9 mouse cellular contexts compared by ENCODE assay signal in the genomic region with DNA sequence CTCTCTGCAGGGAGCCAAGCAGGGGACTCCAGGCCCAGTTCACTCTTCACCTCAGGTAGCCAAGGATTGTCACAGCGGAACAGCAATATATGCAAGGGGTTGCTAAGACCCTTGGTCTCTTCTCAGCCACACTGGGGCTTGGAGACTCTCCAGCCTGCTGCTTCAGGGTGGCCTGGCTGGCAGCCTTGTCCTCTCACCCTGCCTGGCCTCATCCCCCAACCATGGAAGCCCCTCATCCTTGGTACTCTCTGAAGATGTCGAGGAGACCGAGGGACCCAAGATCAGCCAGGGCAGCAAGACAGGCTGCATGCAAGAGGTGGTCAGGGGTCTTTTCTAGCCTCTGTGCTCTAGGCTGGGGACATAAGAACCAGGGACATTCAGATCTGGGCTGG. TPM values are rescaled to one million over a fixed set of nuclear protein-coding genes. Genes with fewer than 3 reads are reported as not detected.
A peak's percentile ranks its signal among the peaks of the same experiment; 100 is the strongest.
DNase-seq lines count a peak whose midpoint lies in the region; ATAC-seq and TF ChIP-seq lines count a peak whose summit lies in the region.
"Had no signal": no experiment of that assay in that cellular context is flagged by ENCODE, and none has a peak within 500 bp of the region (broad histone marks: within the 10 kb centered on the region; RNA-seq: fewer than 3 reads in every experiment).

No protein-coding gene starts in this region.

- H3K9me3 ChIP-seq in lung, postnatal 0 days (ENCODE audit: low read length) = no peaks in the 10 kb centered on the region
- H3K9me3 ChIP-seq in intestine, postnatal 0 days (ENCODE audit: control insufficient read depth) = no peaks in the 10 kb centered on the region

- TF ChIP-seq CTCF in gastrocnemius, adult 2 months (IDR thresholded peaks at IDR 0.05) = no peak
- TF ChIP-seq CTCF in lung, postnatal 0 days (IDR thresholded peaks at IDR 0.05) = no peak
- no peak for TF ChIP-seq CTCF in lung, adult 2 months (IDR thresholded peaks at IDR 0.05; ENCODE audit: insufficient read depth, low read length)
- no peak for TF ChIP-seq CTCF in intestine, postnatal 0 days (IDR thresholded peaks at IDR 0.05; ENCODE audit: low read depth)
- no peak for TF ChIP-seq CTCF in small intestine, adult 2 months (IDR thresholded peaks at IDR 0.05; ENCODE audit: extremely low read depth, insufficient read length, insufficient replicate concordance, low read depth, low read length)

- 0 out of 2 replicates have a peak overlapping the region, but pooled peaks have one; percentile 22 for H3K4me2 ChIP-seq in lung, postnatal 0 days (replicated peaks; ENCODE audit: low read depth, low read length)
- H3K4me2 ChIP-seq in intestine, postnatal 0 days (replicated peaks; ENCODE audit: low read depth) = peak overlapping the region; percentile 45

- no peaks in the 10 kb centered on the region for H3K27me3 ChIP-seq in lung, postnatal 0 days (replicated peaks; ENCODE audit: insufficient read depth, low read length)
- H3K27me3 ChIP-seq in intestine, postnatal 0 days (replicated peaks; ENCODE audit: control insufficient read depth, insufficient read depth, low read length) = no peaks in the 10 kb centered on the region
- peaks cover 2% of the 10 kb centered on the region; the same call in 1 of the 2 replicates for H3K27me3 ChIP-seq in small intestine, adult 2 months (ENCODE audit: control insufficient read depth, insufficient read depth, low read length)

- no peak for DNase-seq in gastrocnemius, adult 2 months
- DNase-seq in gastrocnemius, postnatal 14 days = no peak
- no peak for DNase-seq in lung, postnatal 0 days (ENCODE audit: low spot score)
- DNase-seq in lung, adult 2 months = no peak

- peaks cover 8% of the 10 kb centered on the region; the same call in 1 of the 2 replicates for H3K4me1 ChIP-seq in lung, postnatal 0 days (ENCODE audit: insufficient read depth, low read depth, low read length)
- 0 out of 2 replicates have a peak, but pooled peaks cover 2% of the 10 kb centered on the region for H3K4me1 ChIP-seq in lung, adult 2 months (ENCODE audit: control insufficient read depth, insufficient read depth, low read length)
- peaks cover 3% of the 10 kb centered on the region; the same call in 1 of the 2 replicates for H3K4me1 ChIP-seq in intestine, postnatal 0 days (replicated peaks; ENCODE audit: control insufficient read depth, insufficient read depth, low read length)
- H3K4me1 ChIP-seq in small intestine, adult 2 months (ENCODE audit: control insufficient read depth, insufficient read depth, insufficient read length, low read length) = no peaks in the 10 kb centered on the region

- intact Hi-C loops in gastrocnemius, adult 2 months (cut with DNase I) = loop anchor here (2.0 to 5.0 kb wide), 2 partner anchors 183 to 266 kb away; partner anchors contain the start of genes Mcm3ap and Ybey
- intact Hi-C loops in gastrocnemius, postnatal 14 days (cut with DNase I; ENCODE audit: low total_unique reads) = loop anchor here (10.0 kb wide), 1 partner anchor 279 kb away; no protein-coding TSS in a partner anchor

- ATAC-seq in lung, postnatal 0 days = no peak; the same call in 1 of the 2 replicates
- no peak for ATAC-seq in intestine, postnatal 0 days
- no peak for ATAC-seq in erythroid progenitor cell, adult 5-6 weeks (replicated peaks; ENCODE audit: low FRiP score, poor library complexity, severe bottlenecking)
- ATAC-seq in cerebellum, adult (ENCODE audit: insufficient number of reproducible peaks, low FRiP score, low TSS enrichment) = no peak

- 25% methylated on average over 3 of the region's 3 CpGs for WGBS in lung, postnatal 0 days
- 50% methylated on average over 3 of the region's 3 CpGs for WGBS in lung, adult 2 months
- WGBS in intestine, postnatal 0 days = 37% methylated on average over 3 of the region's 3 CpGs
- 60% methylated on average over 3 of the region's 3 CpGs for WGBS in small intestine, adult 2 months

- peak overlapping the region; percentile 84 for H3K27ac ChIP-seq in gastrocnemius, adult 2 months
- H3K27ac ChIP-seq in lung, postnatal 0 days (ENCODE audit: low read length) = peak overlapping the region; percentile 79
- H3K27ac ChIP-seq in intestine, postnatal 0 days (ENCODE audit: low read depth, low read length) = peak overlapping the region; percentile 70; the same call in 1 of the 2 replicates
- 0 out of 2 replicates have a peak overlapping the region, but pooled peaks have one; percentile 56 for H3K27ac ChIP-seq in small intestine, adult 2 months (ENCODE audit: insufficient read depth, low read depth, low read length)

- H3K36me3 ChIP-seq in lung, postnatal 0 days (ENCODE audit: insufficient read depth, low read length) = no peaks in the 10 kb centered on the region
- no peaks in the 10 kb centered on the region for H3K36me3 ChIP-seq in intestine, postnatal 0 days (ENCODE audit: control insufficient read depth, insufficient read depth)
- H3K36me3 ChIP-seq in small intestine, adult 2 months (ENCODE audit: control insufficient read depth, insufficient read depth, low read length) = no peaks in the 10 kb centered on the region

- no peak overlapping the region for H3K9ac ChIP-seq in lung, postnatal 0 days (replicated peaks; ENCODE audit: low read depth)
- H3K9ac ChIP-seq in intestine, postnatal 0 days (ENCODE audit: low read depth, low read length) = no peak overlapping the region; the same call in 1 of the 2 replicates

- TF ChIP-seq POLR2A in lung, adult 2 months (IDR thresholded peaks at IDR 0.05; ENCODE audit: borderline replicate concordance, extremely low read depth, low read depth, low read length) = no peak
- TF ChIP-seq POLR2A in small intestine, adult 2 months (IDR thresholded peaks at IDR 0.05; ENCODE audit: low read depth, low read length) = no peak

- H3K4me3 ChIP-seq in gastrocnemius, adult 2 months = peak overlapping the region; percentile 53
- H3K4me3 ChIP-seq in lung, postnatal 0 days (ENCODE audit: low read depth, low read length) = no peak overlapping the region
- no peak overlapping the region for H3K4me3 ChIP-seq in lung, adult 2 months (replicated peaks; ENCODE audit: extremely low read depth, low read depth, low read length)
- no peak overlapping the region for H3K4me3 ChIP-seq in intestine, postnatal 0 days (ENCODE audit: low read depth, low read length)
- H3K4me3 ChIP-seq in small intestine, adult 2 months (ENCODE audit: low read depth, low read length) = no peak overlapping the region

- TF ChIP-seq EP300 in lung, postnatal 0 days (IDR thresholded peaks at IDR 0.05) = no peak; the same call in 1 of the 2 replicates

RNA-seq across cellular contexts. Expression of gene Col6a1, which starts 7.7 kb away (rescaled TPM):
- total RNA-seq in gastrocnemius, adult 2 months (2021) = 10 to 100 TPM; 30.5 to 59.0 TPM
- 100 to 1,000 TPM; 223 to 260 TPM for total RNA-seq in gastrocnemius, postnatal 14 days (2021)
- 344 and 387 TPM in 2 replicates for polyA plus RNA-seq in lung, postnatal 0 days (2015; fragmentation: Nextera tagmentation; extraction: Ambion mirVana)
- polyA plus RNA-seq in lung, adult 2 months (2012; rRNA removed) = 203 and 218 TPM in 2 replicates
- 112 and 113 TPM in 2 replicates for polyA plus RNA-seq in intestine, postnatal 0 days (2015; fragmentation: Nextera tagmentation; extraction: Ambion mirVana)
- 48.0 and 106 TPM in 2 replicates for polyA plus RNA-seq in small intestine, adult 2 months (2012; rRNA removed)
- not detected in 2 replicates for total RNA-seq in erythroid progenitor cell, adult 5-6 weeks (2015; ENCODE audit: low replicate concordance)
- total RNA-seq in erythroid progenitor cell, adult 5-6 weeks (2017; ENCODE audit: low replicate concordance) = not detected in 2 replicates
- total RNA-seq: common myeloid progenitor, adult 5-6 weeks had no signal
